18 mouse cellular contexts compared by ENCODE assay signal in genomic region chr9:106806503-106806902, GRCm38 (mm10). TPM values are rescaled to one million over a fixed set of nuclear protein-coding genes. Genes with fewer than 3 reads are reported as not detected.
DNase-seq lines count a peak whose midpoint lies in the region; ATAC-seq lines count a peak whose summit lies in the region.
"Had no signal": no experiment of that assay in that cellular context is flagged by ENCODE, and none has a peak within 500 bp of the region (broad histone marks: within the 10 kb centered on the region; RNA-seq: fewer than 3 reads in every experiment).

No protein-coding gene starts in this region.

- H3K4me2 ChIP-seq in embryonic facial prominence, embryonic 14.5 days (ENCODE audit: low read depth, low read length): no peak overlapping the region
- no peak overlapping the region for H3K4me2 ChIP-seq in heart, embryonic 11.5 days

- H3K36me3 ChIP-seq in embryonic facial prominence, embryonic 14.5 days (ENCODE audit: control insufficient read depth, insufficient read depth, low read length): no peaks in the 10 kb centered on the region
- no peaks in the 10 kb centered on the region for H3K36me3 ChIP-seq in embryonic facial prominence, embryonic 10.5 days (replicated peaks)
- H3K36me3 ChIP-seq in heart, embryonic 11.5 days (ENCODE audit: control insufficient read depth, insufficient read depth, low read length): no peaks in the 10 kb centered on the region
- H3K36me3 ChIP-seq: G1E had no signal

- H3K4me1 ChIP-seq in embryonic facial prominence, embryonic 14.5 days (ENCODE audit: control insufficient read depth, insufficient read depth, low read length): no peaks in the 10 kb centered on the region
- no peaks in the 10 kb centered on the region for H3K4me1 ChIP-seq in embryonic facial prominence, embryonic 10.5 days
- H3K4me1 ChIP-seq in heart, embryonic 11.5 days (ENCODE audit: control insufficient read depth, insufficient read depth, low read length): no peaks in the 10 kb centered on the region

- no peaks in the 10 kb centered on the region for H3K27me3 ChIP-seq in embryonic facial prominence, embryonic 14.5 days (replicated peaks; ENCODE audit: control insufficient read depth, insufficient read depth, low read length)
- H3K27me3 ChIP-seq in embryonic facial prominence, embryonic 10.5 days (replicated peaks; ENCODE audit: low read depth, poor library complexity, severe bottlenecking): no peaks in the 10 kb centered on the region
- H3K27me3 ChIP-seq in heart, embryonic 11.5 days (ENCODE audit: control insufficient read depth, insufficient read depth, low read length): no peaks in the 10 kb centered on the region
- H3K27me3 ChIP-seq: Patski had no signal

- peak; percentile 85 for ATAC-seq in embryonic facial prominence, embryonic 14.5 days (ENCODE audit: low read depth)
- no peak for ATAC-seq in heart, embryonic 11.5 days (replicated peaks; ENCODE audit: insufficient number of reproducible peaks, low FRiP score, low TSS enrichment)
- ATAC-seq: activated CD4-positive, CD25-positive, alpha-beta regulatory T cell, adult 4 months; CD4-positive, CD25-positive, alpha-beta regulatory T cell, adult 4 months; Patski had no signal

- 64% methylated on average over 4 of the region's 4 CpGs for WGBS in embryonic facial prominence, embryonic 14.5 days
- WGBS in embryonic facial prominence, embryonic 10.5 days: 77% methylated on average over 4 of the region's 4 CpGs
- 67% methylated on average over 4 of the region's 4 CpGs for WGBS in heart, embryonic 11.5 days (ENCODE audit: insufficient replicate concordance)

- peak; percentile 61 for DNase-seq in embryonic facial prominence, embryonic 14.5 days (ENCODE audit: low spot score)
- DNase-seq in embryonic facial prominence, embryonic 10.5 days (ENCODE audit: low spot score): no peak
- DNase-seq in heart, adult 11 months: peak; percentile 48
- DNase-seq: adrenal gland, adult 2 months; adrenal gland, adult 8-10 months; adrenal gland, postnatal 10 days; adrenal gland, postnatal 14 days; adrenal gland, postnatal 25 days; adrenal gland, postnatal 36 days; B cell, adult 2 months; cerebellum, adult 11 months; cerebellum, adult 11-12 months; cerebellum, adult 18-20 months had no signal

- peaks cover 14% of the 10 kb centered on the region for H3K9me3 ChIP-seq in embryonic facial prominence, embryonic 14.5 days (ENCODE audit: control insufficient read depth, low read length)
- peaks cover 10% of the 10 kb centered on the region; the same call in 1 of the 2 replicates for H3K9me3 ChIP-seq in embryonic facial prominence, embryonic 10.5 days
- H3K9me3 ChIP-seq in heart, embryonic 11.5 days (replicated peaks; ENCODE audit: control insufficient read depth, low read length): no peaks in the 10 kb centered on the region; the same call in 1 of the 2 replicates

- no peak overlapping the region for H3K27ac ChIP-seq in embryonic facial prominence, embryonic 14.5 days (replicated peaks; ENCODE audit: low read depth, low read length)
- no peak overlapping the region for H3K27ac ChIP-seq in embryonic facial prominence, embryonic 10.5 days (replicated peaks)
- H3K27ac ChIP-seq in heart, embryonic 11.5 days (ENCODE audit: low read depth, low read length): no peak overlapping the region

- no peak overlapping the region for H3K4me3 ChIP-seq in embryonic facial prominence, embryonic 14.5 days (ENCODE audit: low read depth, low read length)
- no peak overlapping the region for H3K4me3 ChIP-seq in embryonic facial prominence, embryonic 10.5 days
- no peak overlapping the region for H3K4me3 ChIP-seq in heart, embryonic 11.5 days (ENCODE audit: low read depth, low read length)

- no peak overlapping the region for H3K9ac ChIP-seq in embryonic facial prominence, embryonic 14.5 days (ENCODE audit: low read depth, low read length)
- no peak overlapping the region for H3K9ac ChIP-seq in heart, embryonic 11.5 days (ENCODE audit: low read depth, low read length)

RNA-seq across cellular contexts. Expression of gene Dcaf1, which starts 15.2 kb away (rescaled TPM):
- 15.8 and 17.7 TPM in 2 replicates for polyA plus RNA-seq in embryonic facial prominence, embryonic 14.5 days (2014; fragmentation: Nextera tagmentation; extraction: Ambion mirVana)
- 30.7 and 34.8 TPM in 2 replicates for polyA plus RNA-seq in embryonic facial prominence, embryonic 10.5 days (2016; fragmentation: Nextera tagmentation; extraction: Ambion mirVana)
- 21.7 and 23.5 TPM in 2 replicates for polyA plus RNA-seq in heart, embryonic 11.5 days (2014; fragmentation: Nextera tagmentation; extraction: Ambion mirVana)

RNA-seq across cellular contexts. Expression of gene Rad54l2, which starts 17.5 kb away (rescaled TPM):
- polyA plus RNA-seq in embryonic facial prominence, embryonic 14.5 days (2014; fragmentation: Nextera tagmentation; extraction: Ambion mirVana): 3.2 and 4.3 TPM in 2 replicates
- 10.2 and 10.8 TPM in 2 replicates for polyA plus RNA-seq in embryonic facial prominence, embryonic 10.5 days (2016; fragmentation: Nextera tagmentation; extraction: Ambion mirVana)
- polyA plus RNA-seq in heart, embryonic 11.5 days (2014; fragmentation: Nextera tagmentation; extraction: Ambion mirVana): 3.2 and 5.8 TPM in 2 replicates
